Comparison of ENCODE assay signal across 8 mouse cellular contexts in genomic region chr5:110101716-110102347, GRCm38 (mm10). TPM values are rescaled to one million over a fixed set of nuclear protein-coding genes. Genes with fewer than 3 reads are reported as not detected.
DNase-seq lines count a peak whose midpoint lies in the region; ATAC-seq and TF ChIP-seq lines count a peak whose summit lies in the region.

No protein-coding gene starts in this region.

- H3K36me3 ChIP-seq in forebrain, embryonic 16.5 days (ENCODE audit: control insufficient read depth, insufficient read depth), result peaks cover 32% of the 10 kb centered on the region
- peaks cover 41% of the 10 kb centered on the region for H3K36me3 ChIP-seq in intestine, postnatal 0 days (ENCODE audit: control insufficient read depth, insufficient read depth)
- H3K36me3 ChIP-seq in limb, embryonic 10.5 days, result peaks cover 48% of the 10 kb centered on the region
- H3K36me3 ChIP-seq in midbrain, embryonic 15.5 days (replicated peaks), result peaks cover 28% of the 10 kb centered on the region
- H3K36me3 ChIP-seq in stomach, postnatal 0 days (ENCODE audit: control insufficient read depth, insufficient read depth, low read length), result peaks cover 30% of the 10 kb centered on the region

- no peak for TF ChIP-seq EP300 in stomach, postnatal 0 days (optimal IDR thresholded peaks at IDR 0.05)

- peaks cover 10% of the 10 kb centered on the region for H3K4me1 ChIP-seq in brown adipose tissue, adult 24 weeks (ENCODE audit: control insufficient read depth, insufficient read depth, insufficient read length, low read length)
- peaks cover 25% of the 10 kb centered on the region for H3K4me1 ChIP-seq in forebrain, embryonic 16.5 days (replicated peaks; ENCODE audit: control insufficient read depth, insufficient read depth, low read length)
- H3K4me1 ChIP-seq in intestine, postnatal 0 days (replicated peaks; ENCODE audit: control insufficient read depth, insufficient read depth, low read length), result peaks cover 4% of the 10 kb centered on the region
- peaks cover 41% of the 10 kb centered on the region for H3K4me1 ChIP-seq in limb, embryonic 10.5 days
- peaks cover 33% of the 10 kb centered on the region for H3K4me1 ChIP-seq in midbrain, embryonic 15.5 days
- H3K4me1 ChIP-seq in stomach, postnatal 0 days (replicated peaks; ENCODE audit: control insufficient read depth, insufficient read depth), result peaks cover 7% of the 10 kb centered on the region

- 19% methylated on average over 34 of the region's 34 CpGs for WGBS in forebrain, embryonic 16.5 days
- WGBS in intestine, postnatal 0 days, result 14% methylated on average over 34 of the region's 34 CpGs
- 17% methylated on average over 34 of the region's 34 CpGs for WGBS in limb, embryonic 10.5 days
- 19% methylated on average over 34 of the region's 34 CpGs for WGBS in midbrain, embryonic 15.5 days
- 16% methylated on average over 33 of the region's 34 CpGs for WGBS in stomach, postnatal 0 days

- peak overlapping the region; percentile 40 for H3K9ac ChIP-seq in forebrain, embryonic 16.5 days (replicated peaks; ENCODE audit: low read depth, low read length)
- H3K9ac ChIP-seq in intestine, postnatal 0 days (ENCODE audit: low read depth, low read length), result no peak overlapping the region
- peak overlapping the region; percentile 43; the same call in 1 of the 2 replicates for H3K9ac ChIP-seq in midbrain, embryonic 15.5 days
- H3K9ac ChIP-seq in stomach, postnatal 0 days (ENCODE audit: low read length), result no peak overlapping the region; the same call in 1 of the 2 replicates

- no peak for TF ChIP-seq CTCF in intestine, postnatal 0 days (IDR thresholded peaks at IDR 0.05; ENCODE audit: low read depth)
- TF ChIP-seq CTCF in stomach, postnatal 0 days (IDR thresholded peaks at IDR 0.05; ENCODE audit: low read depth), result no peak

- peak; percentile 41 for ATAC-seq in forebrain, embryonic 16.5 days
- ATAC-seq in intestine, postnatal 0 days, result peak; percentile 54
- ATAC-seq in midbrain, embryonic 15.5 days (replicated peaks), result peak; percentile 79
- ATAC-seq in stomach, postnatal 0 days (ENCODE audit: low FRiP score, low TSS enrichment), result peak; percentile 19; the same call in 1 of the 2 replicates

- H3K27ac ChIP-seq in brown adipose tissue, adult 24 weeks (replicated peaks; ENCODE audit: low read depth, low read length), result no peak overlapping the region
- H3K27ac ChIP-seq in forebrain, embryonic 16.5 days (ENCODE audit: low read length), result no peak overlapping the region
- H3K27ac ChIP-seq in intestine, postnatal 0 days (ENCODE audit: low read depth, low read length), result no peak overlapping the region
- H3K27ac ChIP-seq in limb, embryonic 10.5 days, result no peak overlapping the region
- no peak overlapping the region for H3K27ac ChIP-seq in midbrain, embryonic 15.5 days
- H3K27ac ChIP-seq in stomach, postnatal 0 days (replicated peaks), result no peak overlapping the region

- H3K27me3 ChIP-seq in forebrain, embryonic 16.5 days (replicated peaks; ENCODE audit: control insufficient read depth, insufficient read depth, low read length), result no peaks in the 10 kb centered on the region
- no peaks in the 10 kb centered on the region for H3K27me3 ChIP-seq in intestine, postnatal 0 days (replicated peaks; ENCODE audit: control insufficient read depth, insufficient read depth, low read length)
- peaks cover 21% of the 10 kb centered on the region for H3K27me3 ChIP-seq in limb, embryonic 10.5 days (ENCODE audit: low read depth, poor library complexity, severe bottlenecking)
- H3K27me3 ChIP-seq in midbrain, embryonic 15.5 days (replicated peaks), result no peaks in the 10 kb centered on the region
- H3K27me3 ChIP-seq in stomach, postnatal 0 days (ENCODE audit: control insufficient read depth, insufficient read depth, low read length), result no peaks in the 10 kb centered on the region

- H3K9me3 ChIP-seq in forebrain, embryonic 16.5 days (ENCODE audit: control insufficient read depth, low read length), result 0 out of 2 replicates have a peak, but pooled peaks cover 2% of the 10 kb centered on the region
- no peaks in the 10 kb centered on the region for H3K9me3 ChIP-seq in intestine, postnatal 0 days (ENCODE audit: control insufficient read depth)
- H3K9me3 ChIP-seq in limb, embryonic 10.5 days (replicated peaks), result no peaks in the 10 kb centered on the region
- no peaks in the 10 kb centered on the region for H3K9me3 ChIP-seq in midbrain, embryonic 15.5 days
- H3K9me3 ChIP-seq in stomach, postnatal 0 days (ENCODE audit: control insufficient read depth, low read length), result 0 out of 2 replicates have a peak, but pooled peaks cover 4% of the 10 kb centered on the region

- peak; percentile 35 for DNase-seq in gastrocnemius, postnatal 14 days
- no peak for DNase-seq in gastrocnemius, postnatal 36 days
- DNase-seq in limb, embryonic 10.5 days (ENCODE audit: low spot score), result peak; percentile 65
- DNase-seq in stomach, postnatal 0 days (ENCODE audit: low spot score), result peak; percentile 51

- H3K4me2 ChIP-seq in forebrain, embryonic 16.5 days (ENCODE audit: low read length), result peak overlapping the region; percentile 63
- H3K4me2 ChIP-seq in intestine, postnatal 0 days (replicated peaks; ENCODE audit: low read depth), result peak overlapping the region; percentile 70
- H3K4me2 ChIP-seq in midbrain, embryonic 15.5 days, result peak overlapping the region; percentile 87
- H3K4me2 ChIP-seq in stomach, postnatal 0 days (replicated peaks; ENCODE audit: low read depth), result peak overlapping the region; percentile 59

- intact Hi-C loops in gastrocnemius, postnatal 14 days (cut with DNase I; ENCODE audit: low total_unique reads), result no loop called here
- intact Hi-C loops in gastrocnemius, postnatal 36 days (cut with DNase I), result no loop called here

- H3K4me3 ChIP-seq in brown adipose tissue, adult 24 weeks (ENCODE audit: insufficient read depth, low read depth, low read length), result peak overlapping the region; percentile 12
- peak overlapping the region; percentile 37 for H3K4me3 ChIP-seq in forebrain, embryonic 16.5 days (replicated peaks; ENCODE audit: low read length)
- H3K4me3 ChIP-seq in intestine, postnatal 0 days (ENCODE audit: low read depth, low read length), result peak overlapping the region; percentile 32
- peak overlapping the region; percentile 48 for H3K4me3 ChIP-seq in limb, embryonic 10.5 days
- H3K4me3 ChIP-seq in midbrain, embryonic 15.5 days, result peak overlapping the region; percentile 44
- H3K4me3 ChIP-seq in stomach, postnatal 0 days (ENCODE audit: low read depth, low read length), result peak overlapping the region; percentile 27

RNA-seq across cellular contexts. Expression of gene Plcxd1, which starts 2.1 kb away (rescaled TPM):
- total RNA-seq in gastrocnemius, postnatal 14 days (2021), result not detected
- not detected for total RNA-seq in gastrocnemius, postnatal 36 days (2021)
- polyA plus RNA-seq in brown adipose tissue, adult 24 weeks (2012; ENCODE audit: insufficient read depth, insufficient read length, missing spikeins), result not detected in 2 replicates
- 1.9 and 3.2 TPM in 2 replicates for polyA plus RNA-seq in forebrain, embryonic 16.5 days (2015; fragmentation: Nextera tagmentation; extraction: Ambion mirVana)
- polyA plus RNA-seq in intestine, postnatal 0 days (2015; fragmentation: Nextera tagmentation; extraction: Ambion mirVana), result 0.63 and 0.78 TPM in 2 replicates
- polyA plus RNA-seq in limb, embryonic 10.5 days (2016; fragmentation: Nextera tagmentation; extraction: Ambion mirVana), result 1.8 and 2.1 TPM in 2 replicates
- 7.0 and 7.5 TPM in 2 replicates for polyA plus RNA-seq in midbrain, embryonic 15.5 days (2015; fragmentation: Nextera tagmentation; extraction: Ambion mirVana)
- 12.5 and 12.8 TPM in 2 replicates for polyA plus RNA-seq in stomach, postnatal 0 days (2015; fragmentation: Nextera tagmentation; extraction: Ambion mirVana)

RNA-seq across cellular contexts. Expression of gene Gtpbp6, which starts 6.2 kb away (rescaled TPM):
- 10 to 100 TPM; 11.1 to 14.3 TPM for total RNA-seq in gastrocnemius, postnatal 14 days (2021)
- 10 to 100 TPM; 13.6 to 14.3 TPM for total RNA-seq in gastrocnemius, postnatal 36 days (2021)
- polyA plus RNA-seq in brown adipose tissue, adult 24 weeks (2012; ENCODE audit: insufficient read depth, insufficient read length, missing spikeins), result 13.1 and 15.4 TPM in 2 replicates
- polyA plus RNA-seq in forebrain, embryonic 16.5 days (2015; fragmentation: Nextera tagmentation; extraction: Ambion mirVana), result 61.7 and 68.9 TPM in 2 replicates
- 14.9 and 15.2 TPM in 2 replicates for polyA plus RNA-seq in intestine, postnatal 0 days (2015; fragmentation: Nextera tagmentation; extraction: Ambion mirVana)
- 34.3 and 35.3 TPM in 2 replicates for polyA plus RNA-seq in limb, embryonic 10.5 days (2016; fragmentation: Nextera tagmentation; extraction: Ambion mirVana)
- polyA plus RNA-seq in midbrain, embryonic 15.5 days (2015; fragmentation: Nextera tagmentation; extraction: Ambion mirVana), result 67.0 and 67.3 TPM in 2 replicates
- polyA plus RNA-seq in stomach, postnatal 0 days (2015; fragmentation: Nextera tagmentation; extraction: Ambion mirVana), result 17.0 and 20.2 TPM in 2 replicates

RNA-seq across cellular contexts. Expression of gene Gm35315, which starts 7.6 kb away (rescaled TPM):
- total RNA-seq in gastrocnemius, postnatal 14 days (2021), result under 1 TPM; 0.12 to 0.24 TPM
- total RNA-seq in gastrocnemius, postnatal 36 days (2021), result under 1 TPM; 0.07 to 0.23 TPM
- 0.32 TPM in 1 of 2 replicates, not detected in the other for polyA plus RNA-seq in brown adipose tissue, adult 24 weeks (2012; ENCODE audit: insufficient read depth, insufficient read length, missing spikeins)
- 1.0 and 1.7 TPM in 2 replicates for polyA plus RNA-seq in forebrain, embryonic 16.5 days (2015; fragmentation: Nextera tagmentation; extraction: Ambion mirVana)
- 0.25 and 0.52 TPM in 2 replicates for polyA plus RNA-seq in intestine, postnatal 0 days (2015; fragmentation: Nextera tagmentation; extraction: Ambion mirVana)
- polyA plus RNA-seq in limb, embryonic 10.5 days (2016; fragmentation: Nextera tagmentation; extraction: Ambion mirVana), result 1.9 and 2.0 TPM in 2 replicates
- 0.56 and 0.58 TPM in 2 replicates for polyA plus RNA-seq in midbrain, embryonic 15.5 days (2015; fragmentation: Nextera tagmentation; extraction: Ambion mirVana)
- polyA plus RNA-seq in stomach, postnatal 0 days (2015; fragmentation: Nextera tagmentation; extraction: Ambion mirVana), result 0.41 and 0.45 TPM in 2 replicates

RNA-seq across cellular contexts. Expression of gene Zfp605, which starts 8.1 kb away (rescaled TPM):
- total RNA-seq in gastrocnemius, postnatal 14 days (2021), result 1 to 10 TPM; 2.9 to 3.2 TPM
- 1 to 10 TPM; 3.0 to 3.2 TPM for total RNA-seq in gastrocnemius, postnatal 36 days (2021)
- 1.7 and 3.0 TPM in 2 replicates for polyA plus RNA-seq in brown adipose tissue, adult 24 weeks (2012; ENCODE audit: insufficient read depth, insufficient read length, missing spikeins)
- 20.1 and 21.1 TPM in 2 replicates for polyA plus RNA-seq in forebrain, embryonic 16.5 days (2015; fragmentation: Nextera tagmentation; extraction: Ambion mirVana)
- 2.0 TPM in 2 replicates for polyA plus RNA-seq in intestine, postnatal 0 days (2015; fragmentation: Nextera tagmentation; extraction: Ambion mirVana)
- polyA plus RNA-seq in limb, embryonic 10.5 days (2016; fragmentation: Nextera tagmentation; extraction: Ambion mirVana), result 4.4 and 5.2 TPM in 2 replicates
- 18.1 and 19.7 TPM in 2 replicates for polyA plus RNA-seq in midbrain, embryonic 15.5 days (2015; fragmentation: Nextera tagmentation; extraction: Ambion mirVana)
- 1.6 and 2.0 TPM in 2 replicates for polyA plus RNA-seq in stomach, postnatal 0 days (2015; fragmentation: Nextera tagmentation; extraction: Ambion mirVana)

RNA-seq across cellular contexts. Expression of gene Gm17655, which starts 29.5 kb away (rescaled TPM):
- total RNA-seq in gastrocnemius, postnatal 14 days (2021), result 1 to 10 TPM; 2.5 to 2.8 TPM
- total RNA-seq in gastrocnemius, postnatal 36 days (2021), result 1 to 10 TPM; 2.1 to 2.6 TPM
- 1.6 and 2.3 TPM in 2 replicates for polyA plus RNA-seq in brown adipose tissue, adult 24 weeks (2012; ENCODE audit: insufficient read depth, insufficient read length, missing spikeins)
- 3.3 and 7.5 TPM in 2 replicates for polyA plus RNA-seq in forebrain, embryonic 16.5 days (2015; fragmentation: Nextera tagmentation; extraction: Ambion mirVana)
- polyA plus RNA-seq in intestine, postnatal 0 days (2015; fragmentation: Nextera tagmentation; extraction: Ambion mirVana), result 1.4 and 1.6 TPM in 2 replicates
- polyA plus RNA-seq in limb, embryonic 10.5 days (2016; fragmentation: Nextera tagmentation; extraction: Ambion mirVana), result 5.6 and 7.0 TPM in 2 replicates
- polyA plus RNA-seq in midbrain, embryonic 15.5 days (2015; fragmentation: Nextera tagmentation; extraction: Ambion mirVana), result 3.2 and 4.4 TPM in 2 replicates
- polyA plus RNA-seq in stomach, postnatal 0 days (2015; fragmentation: Nextera tagmentation; extraction: Ambion mirVana), result 1.6 and 1.7 TPM in 2 replicates

Comparison
In these comparisons a context has a peak if more than half of its experiments do, and no peak if none do; other contexts are left out.
1. DNase-seq: peak in gastrocnemius, postnatal 14 days (single experiment), limb, embryonic 10.5 days (single experiment) and stomach, postnatal 0 days (single experiment); none in gastrocnemius, postnatal 36 days (0 of 2).
2. ATAC-seq: peak in every context shown above with its lines; median percentile 79 in midbrain, embryonic 15.5 days; 54 in intestine, postnatal 0 days; 41 in forebrain, embryonic 16.5 days; 19 in stomach, postnatal 0 days.
3. H3K9ac ChIP-seq: peak in forebrain, embryonic 16.5 days (single experiment) and midbrain, embryonic 15.5 days (single experiment); none in intestine, postnatal 0 days (single experiment) and stomach, postnatal 0 days (single experiment).
4. Peak in every context shown above with its lines, with median percentiles within 50 percentile points of each other: H3K4me3 ChIP-seq and H3K4me2 ChIP-seq.